Mouse (Mus musculus) hindbrain, postnatal 0 days (tissue): Measurements from ENCODE around the gene Kbtbd6. TPM values are rescaled to one million over a fixed set of nuclear protein-coding genes. Genes with fewer than 3 reads are reported as not detected.
"Not testable (repeated sequence)": the region's sequence is repeated elsewhere in the genome, so short reads cannot be mapped to it uniquely, and the experiment has no call there.

ENCODE experiments used
- ATAC-seq: fragments of 200-750 bp; cut with Nextera tagmentation; 2 replicates; pipeline ENCODE4 v1.8.0; 2017; ENCODE audit warnings: mild to moderate bottlenecking, moderate TSS enrichment, moderate library complexity
- DNase-seq: peaks from one replicate; pipeline ENCODE4 v3.0.0-alpha.2; 2015; ENCODE audit warnings: low spot score
- H3K27ac ChIP-seq: fragments of 300-500 bp; sonication (generic); 2 replicates; pipeline ENCODE4 v1.5.1; 2014; ENCODE audit warnings: mild to moderate bottlenecking
- H3K27me3 ChIP-seq: fragments of 300-500 bp; sonication (generic); 2 replicates; pipeline ENCODE4 v1.6.1; 2014; ENCODE audit warnings: low read length, mixed read lengths; ENCODE audit not compliant: insufficient read depth
- H3K36me3 ChIP-seq: fragments of 300-500 bp; sonication (generic); 2 replicates; pipeline ENCODE4 v1.6.1; 2014; ENCODE audit warnings: low read length, mixed read lengths; ENCODE audit not compliant: insufficient read depth
- H3K4me1 ChIP-seq: fragments of 300-500 bp; sonication (generic); 2 replicates; pipeline ENCODE4 v1.6.1; 2014; ENCODE audit warnings: antibody characterized with exemption, low read length, mixed read lengths; ENCODE audit not compliant: insufficient read depth
- H3K4me2 ChIP-seq: fragments of 300-500 bp; sonication (generic); 2 replicates; pipeline ENCODE4 v1.6.1; 2014; ENCODE audit warnings: low read depth, mild to moderate bottlenecking, low read length, moderate library complexity, mixed read lengths
- H3K4me3 ChIP-seq: fragments of 300-500 bp; sonication (generic); 2 replicates; pipeline ENCODE4 v1.5.1; 2014; ENCODE audit warnings: low read length
- H3K9ac ChIP-seq: fragments of 300-500 bp; sonication (generic); replicated peaks from 2 replicates; pipeline ENCODE4 v1.6.1; 2014; ENCODE audit warnings: mild to moderate bottlenecking, low read length, moderate library complexity, mixed read lengths
- H3K9me3 ChIP-seq: fragments of 300-500 bp; sonication (generic); 2 replicates; pipeline ENCODE4 v1.6.1; 2016; ENCODE audit warnings: low read length, mixed read lengths
- CTCF ChIP-seq: IDR thresholded peaks from 2 replicates; pipeline ENCODE4 v1.5.1; 2016; ENCODE audit warnings: antibody characterized with exemption, control low read depth, low read depth
- WGBS: fragments of 180-500 bp; shearing (Covaris S2); extraction: QIAGEN DNeasy Blood & Tissue Kit; methylation state at CpG from one replicate; pipeline ENCODE4 v1.1.7; 2014; 5-methylcytosine and 5-hydroxymethylcytosine counted together
- polyA plus RNA-seq: library from polyadenylated mRNA; unstranded; fragments of >200 nt; fragmentation: Nextera tagmentation; extraction: Ambion mirVana; gene quantifications from 2 replicates; pipeline ENCODE4 v1.2.1, GENCODE M21; 2015
- total RNA-seq: library from RNA; depleted of rRNA; stranded (reverse); fragments of >200 nt; gene quantifications from 2 replicates; pipeline ENCODE4 v1.2.3, GENCODE M21; 2014; rRNA removed

Kbtbd6 gene
- 2.5 and 2.9 TPM in 2 replicates for total RNA-seq
- 1.1 and 1.8 TPM in 2 replicates for polyA plus RNA-seq

- not testable (repeated sequence) for H3K27me3 ChIP-seq, H3K9me3 ChIP-seq, H3K27ac ChIP-seq, H3K4me1 ChIP-seq, H3K36me3 ChIP-seq
- WGBS: 19% methylated on average over 41 of the region's 89 CpGs
- H3K4me2 ChIP-seq: peak within 1 kb of the TSS; percentile 65
- peak within 1 kb of the TSS; percentile 53 for H3K4me3 ChIP-seq
- 0 out of 2 replicates have a peak within 1 kb of the TSS, but pooled peaks have one; percentile 21 for H3K9ac ChIP-seq
- peak; percentile 93 for ATAC-seq
- DNase-seq: peak; percentile 96
Observed at GRCm38 (mm10) chr14:79451681-79452590, at the start of gene Kbtbd6. Kbtbd6 (plus strand) TSS chr14:79451835.

GRCm38 (mm10) chr14:79407641-79408040 is 44.0 kb upstream of the Kbtbd6 start:
- Histone ChIP-seq H3K27ac (no peak overlapping the region), H3K4me2 (no peak overlapping the region), H3K9me3 (no peaks in the 10 kb centered on the region), H3K4me3 (no peak overlapping the region), H3K9ac (no peak overlapping the region), H3K36me3 (peaks cover 12% of the 10 kb centered on the region; the same call in 1 of the 2 replicates), H3K4me1 (no peaks in the 10 kb centered on the region), H3K27me3 (no peaks in the 10 kb centered on the region)
- ATAC-seq (no peak), DNase-seq (no peak)
- WGBS: 91% methylated on average over 2 of the region's 2 CpGs
- no peak for TF ChIP-seq CTCF

- no peak overlapping the region for H3K27ac ChIP-seq
- no peak for TF ChIP-seq CTCF
- no peak for ATAC-seq
- no peaks in the 10 kb centered on the region for H3K4me1 ChIP-seq
- no peak overlapping the region for H3K9ac ChIP-seq
- H3K4me2 ChIP-seq: no peak overlapping the region
- peaks cover 13% of the 10 kb centered on the region for H3K36me3 ChIP-seq
- WGBS: 91% methylated on average over 6 of the region's 6 CpGs
- H3K4me3 ChIP-seq: no peak overlapping the region
- no peak for DNase-seq
- no peaks in the 10 kb centered on the region for H3K27me3 ChIP-seq
- H3K9me3 ChIP-seq: no peaks in the 10 kb centered on the region
Observed at GRCm38 (mm10) chr14:79409278-79409830, 42.3 kb upstream of the Kbtbd6 start.

- Histone ChIP-seq H3K4me3 (no peak overlapping the region), H3K9ac (no peak overlapping the region), H3K27me3 (no peaks in the 10 kb centered on the region), H3K27ac (no peak overlapping the region), H3K36me3 (peaks cover 13% of the 10 kb centered on the region), H3K4me1 (no peaks in the 10 kb centered on the region), H3K4me2 (no peak overlapping the region), H3K9me3 (no peaks in the 10 kb centered on the region)
- DNase-seq (no peak), ATAC-seq (no peak)
- TF ChIP-seq CTCF: no peak
- WGBS: 83% methylated on average over 2 of the region's 2 CpGs
Observed at GRCm38 (mm10) chr14:79410662-79411061, 41.0 kb upstream of the Kbtbd6 start.

GRCm38 (mm10) chr14:79413121-79413520 is 38.5 kb upstream of the Kbtbd6 start:
- H3K4me2 ChIP-seq: no peak overlapping the region
- 86% methylated on average over 6 of the region's 6 CpGs for WGBS
- DNase-seq (no peak), ATAC-seq (no peak)
- no peak for TF ChIP-seq CTCF
- no peaks in the 10 kb centered on the region for H3K9me3 ChIP-seq
- H3K36me3 ChIP-seq: peaks cover 13% of the 10 kb centered on the region
- H3K4me3 ChIP-seq: no peak overlapping the region
- H3K27me3 ChIP-seq: no peaks in the 10 kb centered on the region
- H3K9ac ChIP-seq: no peak overlapping the region
- H3K27ac ChIP-seq: no peak overlapping the region
- H3K4me1 ChIP-seq: no peaks in the 10 kb centered on the region

GRCm38 (mm10) chr14:79420083-79420685 is 31.5 kb upstream of the Kbtbd6 start:
- Histone ChIP-seq H3K9ac (no peak overlapping the region), H3K27ac (no peak overlapping the region), H3K36me3 (0 out of 2 replicates have a peak, but pooled peaks cover 8% of the 10 kb centered on the region), H3K4me3 (no peak overlapping the region), H3K4me1 (no peaks in the 10 kb centered on the region), H3K9me3 (no peaks in the 10 kb centered on the region), H3K27me3 (no peaks in the 10 kb centered on the region), H3K4me2 (0 out of 2 replicates have a peak overlapping the region, but pooled peaks have one; percentile 10)
- peak; percentile 51; the same call in 1 of the 2 replicates for ATAC-seq
- DNase-seq: peak; percentile 54
- WGBS: 29% methylated on average over 20 of the region's 20 CpGs
- TF ChIP-seq CTCF: peak; percentile 38
